Mouse (Mus musculus): ENCODE results near the gene Tubd1.

GRCm38 (mm10) chr11:86598572-86598971 is 53.8 kb downstream of the Tubd1 start:
- no peak for TF ChIP-seq CTCF (conservative IDR thresholded peaks at IDR 0.05; ENCODE audit: low read length)
- no peak for TF ChIP-seq NANOG (IDR thresholded peaks at IDR 0.05; ENCODE audit: borderline replicate concordance, low read length)

Measured in E14TG2a.4 (cell line).